Mouse (Mus musculus): ENCODE measurements around the gene Inpp5b. TPM values are rescaled to one million over a fixed set of nuclear protein-coding genes. Genes with fewer than 3 reads are reported as not detected.

Gene Inpp5b
- polyA plus RNA-seq, 1 experiment = 24.3 TPM

GRCm38 (mm10) chr4:124808511-124808910 lies 66.9 kb downstream of the Inpp5b start:
- H3K4me3 ChIP-seq (replicated peaks; ENCODE audit: control insufficient read depth, low read depth, low read length) = no peak overlapping the region
- no peak for TF ChIP-seq POLR2A (IDR thresholded peaks at IDR 0.05; ENCODE audit: borderline replicate concordance, control insufficient read depth, low read depth, low read length)
- TF ChIP-seq CTCF (IDR thresholded peaks at IDR 0.05; ENCODE audit: control insufficient read depth, insufficient read depth, low read length) = no peak
- H3K27ac ChIP-seq (ENCODE audit: control insufficient read depth, insufficient read depth, low read depth, low read length, poor library complexity) = no peak overlapping the region
- peaks cover 7% of the 10 kb centered on the region for H3K4me1 ChIP-seq (ENCODE audit: control insufficient read depth, insufficient read depth, low read length)
- WGBS = 46% methylated on average over 5 of the region's 5 CpGs

GRCm38 (mm10) chr4:124809136-124809883 lies 67.7 kb downstream of the Inpp5b start:
- peaks cover 7% of the 10 kb centered on the region for H3K4me1 ChIP-seq (ENCODE audit: control insufficient read depth, insufficient read depth, low read length)
- no peak overlapping the region for H3K27ac ChIP-seq (ENCODE audit: control insufficient read depth, insufficient read depth, low read depth, low read length, poor library complexity)
- H3K4me3 ChIP-seq (replicated peaks; ENCODE audit: control insufficient read depth, low read depth, low read length) = no peak overlapping the region
- WGBS = 38% methylated on average over 9 of the region's 9 CpGs
- TF ChIP-seq CTCF (IDR thresholded peaks at IDR 0.05; ENCODE audit: control insufficient read depth, insufficient read depth, low read length) (no peak), POLR2A (IDR thresholded peaks at IDR 0.05; ENCODE audit: borderline replicate concordance, control insufficient read depth, low read depth, low read length) (no peak)

GRCm38 (mm10) chr4:124810056-124810455 lies 68.4 kb downstream of the Inpp5b start:
- 72% methylated on average over 7 of the region's 7 CpGs for WGBS
- Histone ChIP-seq H3K4me3 (replicated peaks; ENCODE audit: control insufficient read depth, low read depth, low read length) (no peak overlapping the region), H3K27ac (ENCODE audit: control insufficient read depth, insufficient read depth, low read depth, low read length, poor library complexity) (no peak overlapping the region), H3K4me1 (ENCODE audit: control insufficient read depth, insufficient read depth, low read length) (peaks cover 6% of the 10 kb centered on the region)
- TF ChIP-seq POLR2A (IDR thresholded peaks at IDR 0.05; ENCODE audit: borderline replicate concordance, control insufficient read depth, low read depth, low read length) (no peak), CTCF (IDR thresholded peaks at IDR 0.05; ENCODE audit: control insufficient read depth, insufficient read depth, low read length) (no peak)

GRCm38 (mm10) chr4:124811347-124811975 lies 69.8 kb downstream of the Inpp5b start:
- 74% methylated on average over 9 of the region's 9 CpGs for WGBS
- Histone ChIP-seq H3K4me1 (ENCODE audit: control insufficient read depth, insufficient read depth, low read length) (peaks cover 4% of the 10 kb centered on the region), H3K27ac (ENCODE audit: control insufficient read depth, insufficient read depth, low read depth, low read length, poor library complexity) (no peak overlapping the region), H3K4me3 (replicated peaks; ENCODE audit: control insufficient read depth, low read depth, low read length) (no peak overlapping the region)
- TF ChIP-seq POLR2A (IDR thresholded peaks at IDR 0.05; ENCODE audit: borderline replicate concordance, control insufficient read depth, low read depth, low read length) = no peak

- Histone ChIP-seq H3K27ac (ENCODE audit: control insufficient read depth, insufficient read depth, low read depth, low read length, poor library complexity) (no peak overlapping the region), H3K4me1 (ENCODE audit: control insufficient read depth, insufficient read depth, low read length) (no peaks in the 10 kb centered on the region), H3K4me3 (replicated peaks; ENCODE audit: control insufficient read depth, low read depth, low read length) (no peak overlapping the region)
- no peak for TF ChIP-seq POLR2A (IDR thresholded peaks at IDR 0.05; ENCODE audit: borderline replicate concordance, control insufficient read depth, low read depth, low read length)
- no peak for TF ChIP-seq CTCF (IDR thresholded peaks at IDR 0.05; ENCODE audit: control insufficient read depth, insufficient read depth, low read length)
- 93% methylated on average over 11 of the region's 11 CpGs for WGBS
These were observed 74.3 kb downstream of the Inpp5b start for GRCm38 (mm10) chr4:124815901-124816300.

- no peak for TF ChIP-seq POLR2A (IDR thresholded peaks at IDR 0.05; ENCODE audit: borderline replicate concordance, control insufficient read depth, low read depth, low read length)
- TF ChIP-seq CTCF (IDR thresholded peaks at IDR 0.05; ENCODE audit: control insufficient read depth, insufficient read depth, low read length) = no peak
- Histone ChIP-seq H3K27ac (ENCODE audit: control insufficient read depth, insufficient read depth, low read depth, low read length, poor library complexity) (no peak overlapping the region), H3K4me1 (ENCODE audit: control insufficient read depth, insufficient read depth, low read length) (no peaks in the 10 kb centered on the region), H3K4me3 (replicated peaks; ENCODE audit: control insufficient read depth, low read depth, low read length) (no peak overlapping the region)
- 33% methylated on average over 6 of the region's 6 CpGs for WGBS
These were observed 76.2 kb downstream of the Inpp5b start for GRCm38 (mm10) chr4:124817803-124818202.

GRCm38 (mm10) chr4:124818832-124819231 lies 77.2 kb downstream of the Inpp5b start:
- H3K4me3 ChIP-seq (replicated peaks; ENCODE audit: control insufficient read depth, low read depth, low read length) = no peak overlapping the region
- WGBS = 87% methylated on average over 4 of the region's 4 CpGs
- H3K4me1 ChIP-seq (ENCODE audit: control insufficient read depth, insufficient read depth, low read length) = no peaks in the 10 kb centered on the region
- no peak overlapping the region for H3K27ac ChIP-seq (ENCODE audit: control insufficient read depth, insufficient read depth, low read depth, low read length, poor library complexity)
- TF ChIP-seq POLR2A (IDR thresholded peaks at IDR 0.05; ENCODE audit: borderline replicate concordance, control insufficient read depth, low read depth, low read length) (no peak), CTCF (IDR thresholded peaks at IDR 0.05; ENCODE audit: control insufficient read depth, insufficient read depth, low read length) (no peak)

GRCm38 (mm10) chr4:124824967-124825366 lies 83.3 kb downstream of the Inpp5b start:
- H3K27ac ChIP-seq (ENCODE audit: control insufficient read depth, insufficient read depth, low read depth, low read length, poor library complexity) = no peak overlapping the region
- 90% methylated on average over 6 of the region's 6 CpGs for WGBS
- TF ChIP-seq POLR2A (IDR thresholded peaks at IDR 0.05; ENCODE audit: borderline replicate concordance, control insufficient read depth, low read depth, low read length) (no peak), CTCF (IDR thresholded peaks at IDR 0.05; ENCODE audit: control insufficient read depth, insufficient read depth, low read length) (no peak)
- H3K4me1 ChIP-seq (ENCODE audit: control insufficient read depth, insufficient read depth, low read length) = no peaks in the 10 kb centered on the region
- H3K4me3 ChIP-seq (replicated peaks; ENCODE audit: control insufficient read depth, low read depth, low read length) = no peak overlapping the region

Data from bone marrow, adult 2 months (tissue).